Mouse (Mus musculus) erythroblast, adult 5-6 weeks (primary cell): ENCODE data around the gene Gm47189. TPM values are rescaled to one million over a fixed set of nuclear protein-coding genes. Genes with fewer than 3 reads are reported as not detected.
"Not testable (repeated sequence)": the region's sequence is repeated elsewhere in the genome, so short reads cannot be mapped to it uniquely, and the experiment has no call there.

Experiments used
- ATAC-seq: replicated peaks from 2 replicates; pipeline ENCODE4 v1.8.0; 2016; ENCODE audit warnings: moderate number of reproducible peaks, mild to moderate bottlenecking, moderate TSS enrichment, inconsistent platforms; ENCODE audit not compliant: poor library complexity, low FRiP score, severe bottlenecking
- total RNA-seq, 2 experiments: library from RNA; stranded (forward) in 1 of 2; stranded (reverse) in 1 of 2; fragments of 150-400 nt in 1 of 2; fragments of 200-764, 138-1000 nt in 1 of 2; gene quantifications; 2 replicates each; pipeline versions ENCODE4 v1.2.3 to v1.2.4; 2015 to 2017; ENCODE audit warnings: low replicate concordance in 2 of 2

Gene Gm47189
- total RNA-seq (2015; ENCODE audit: low replicate concordance) (not detected in 2 replicates), total RNA-seq (2017; ENCODE audit: low replicate concordance) (not detected in 2 replicates)

- not testable (repeated sequence) for ATAC-seq
Measured at GRCm38 (mm10) chr14:41772341-41772740, at the start of gene Gm47189. Gene Gm47189 (minus strand): TSS chr14:41772441.

- ATAC-seq = not testable (repeated sequence)
Measured at GRCm38 (mm10) chr14:41755931-41756330, 16.3 kb downstream of the Gm47189 start.

GRCm38 (mm10) chr14:41750514-41750913 lies 21.7 kb downstream of the Gm47189 start, which contains the start of gene Gm7929:
Gene Gm7929 (minus strand): TSS chr14:41750614.
- ATAC-seq = not testable (repeated sequence)

DNA sequence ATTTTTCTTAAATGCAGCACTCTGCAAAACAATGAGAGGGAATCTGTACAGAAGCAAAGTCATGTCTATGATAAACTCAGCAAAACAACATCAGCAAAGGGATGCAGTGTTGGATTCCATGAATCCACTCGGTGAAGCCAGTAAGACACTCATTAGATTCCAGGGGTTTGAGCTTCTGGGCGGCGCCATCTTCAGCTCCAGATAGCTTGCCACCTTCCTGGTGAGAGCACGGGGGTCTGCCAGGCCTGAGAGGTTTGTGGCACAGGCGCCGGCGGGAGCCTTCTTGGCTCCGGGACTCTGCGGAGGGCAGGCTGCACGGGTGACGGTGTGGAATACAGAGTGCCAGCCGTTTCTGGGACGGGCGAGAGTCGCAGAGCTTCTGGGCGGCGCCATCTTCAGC lies 48.8 kb downstream of the Gm47189 start:
- not testable (repeated sequence) for ATAC-seq

DNA sequence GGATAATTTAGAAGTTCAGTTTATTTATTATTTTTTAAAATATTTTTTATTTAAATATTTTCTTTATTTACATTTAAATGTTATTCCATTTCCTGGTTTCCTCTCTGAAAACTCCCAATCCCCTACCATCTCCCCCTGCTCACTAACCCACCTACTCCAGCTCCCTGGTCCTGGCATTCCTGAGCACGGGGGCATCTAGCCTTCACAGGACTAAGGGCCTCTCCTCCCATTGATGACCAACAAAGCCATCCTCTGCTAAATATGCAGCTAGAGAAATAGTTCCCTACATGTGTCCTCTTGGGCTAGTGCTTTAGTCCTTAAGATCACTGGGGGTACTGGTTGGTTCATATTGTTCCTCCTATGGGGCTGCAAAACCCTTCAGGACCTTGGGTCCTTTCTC lies 55.1 kb downstream of the Gm47189 start:
- not testable (repeated sequence) for ATAC-seq

Other genes with a start within 250 kb of the Gm47189 start
- gene Gm7970, start 216.9 kb downstream of the Gm47189 start, total RNA-seq (2015; ENCODE audit: low replicate concordance) = not detected in 2 replicates
- gene Gm7970, start 216.9 kb downstream of the Gm47189 start, total RNA-seq (2017; ENCODE audit: low replicate concordance) = not detected in 2 replicates
- gene 1700049E17Rik2, start 199.2 kb downstream of the Gm47189 start, total RNA-seq (2015; ENCODE audit: low replicate concordance) = not detected in 2 replicates
- 0.28 TPM in 1 of 2 replicates, not detected in the other for gene 1700049E17Rik2, start 199.2 kb downstream of the Gm47189 start, total RNA-seq (2017; ENCODE audit: low replicate concordance)
- gene Gm3072, start 147.8 kb downstream of the Gm47189 start, total RNA-seq (2015; ENCODE audit: low replicate concordance) = not detected in 2 replicates
- gene Gm3072, start 147.8 kb downstream of the Gm47189 start, total RNA-seq (2017; ENCODE audit: low replicate concordance) = not detected in 2 replicates
- gene Gm3676, start 126.0 kb downstream of the Gm47189 start, total RNA-seq (2015; ENCODE audit: low replicate concordance) = not detected in 2 replicates
- not detected in 2 replicates for gene Gm3676, start 126.0 kb downstream of the Gm47189 start, total RNA-seq (2017; ENCODE audit: low replicate concordance)
- not detected in 2 replicates for gene Gm8068, start 70.6 kb downstream of the Gm47189 start, total RNA-seq (2015; ENCODE audit: low replicate concordance)
- gene Gm8068, start 70.6 kb downstream of the Gm47189 start, total RNA-seq (2017; ENCODE audit: low replicate concordance) = not detected in 2 replicates
- not detected in 2 replicates for gene Gm7929, start 21.8 kb downstream of the Gm47189 start, total RNA-seq (2015; ENCODE audit: low replicate concordance)
- gene Gm7929, start 21.8 kb downstream of the Gm47189 start, total RNA-seq (2017; ENCODE audit: low replicate concordance) = not detected in 2 replicates
- gene Gm7980, start 134.8 kb upstream of the Gm47189 start, total RNA-seq (2015; ENCODE audit: low replicate concordance) = not detected in 2 replicates
- gene Gm7980, start 134.8 kb upstream of the Gm47189 start, total RNA-seq (2017; ENCODE audit: low replicate concordance) = not detected in 2 replicates
- not detected in 2 replicates for gene 1700049E17Rik1, start 152.5 kb upstream of the Gm47189 start, total RNA-seq (2015; ENCODE audit: low replicate concordance)
- gene 1700049E17Rik1, start 152.5 kb upstream of the Gm47189 start, total RNA-seq (2017; ENCODE audit: low replicate concordance) = not detected in 2 replicates
- not detected in 2 replicates for gene 1700024B05Rik, start 171.6 kb upstream of the Gm47189 start, total RNA-seq (2015; ENCODE audit: low replicate concordance)
- not detected in 2 replicates for gene 1700024B05Rik, start 171.6 kb upstream of the Gm47189 start, total RNA-seq (2017; ENCODE audit: low replicate concordance)
- not detected in 2 replicates for gene Gm6401, start 195.5 kb upstream of the Gm47189 start, total RNA-seq (2015; ENCODE audit: low replicate concordance)
- not detected in 2 replicates for gene Gm6401, start 195.5 kb upstream of the Gm47189 start, total RNA-seq (2017; ENCODE audit: low replicate concordance)
- gene Gm3543, start 210.9 kb upstream of the Gm47189 start, total RNA-seq (2015; ENCODE audit: low replicate concordance) = not detected in 2 replicates
- gene Gm3543, start 210.9 kb upstream of the Gm47189 start, total RNA-seq (2017; ENCODE audit: low replicate concordance) = not detected in 2 replicates